Mouse (Mus musculus) spleen, adult 2 months (tissue): ENCODE data around the gene Surf2. TPM values are rescaled to one million over a fixed set of nuclear protein-coding genes. Genes with fewer than 3 reads are reported as not detected.

ENCODE experiments used
- DNase-seq, 2 experiments: peaks; one replicate each; pipeline versions ENCODE4 v3.0.0 to v3.0.0-alpha.2; 2012 to 2021; ENCODE audit warnings: low spot score in 2 of 2, low read depth in 1 of 2
- H3K27ac ChIP-seq: fragments of 200-500 bp; 2 replicates; pipeline ENCODE4 v1.5.1; 2012; ENCODE audit warnings: low read length, inconsistent platforms; ENCODE audit not compliant: insufficient read depth
- H3K27me3 ChIP-seq: fragments of 200-500 bp; 2 replicates; pipeline ENCODE4 v1.6.1; 2012; ENCODE audit warnings: mild to moderate bottlenecking, moderate library complexity, low read length, inconsistent platforms; ENCODE audit not compliant: control insufficient read depth, insufficient read depth
- H3K36me3 ChIP-seq: fragments of 200-500 bp; 2 replicates; pipeline ENCODE4 v1.6.1; 2012; ENCODE audit warnings: mild to moderate bottlenecking, low read length, inconsistent platforms; ENCODE audit not compliant: control insufficient read depth, insufficient read depth
- H3K4me1 ChIP-seq: fragments of 200-500 bp; 2 replicates; pipeline ENCODE4 v1.6.1; 2011; ENCODE audit warnings: inconsistent platforms; ENCODE audit not compliant: control insufficient read depth, insufficient read depth, insufficient read length
- H3K4me3 ChIP-seq: fragments of 200-500 bp; 2 replicates; pipeline ENCODE4 v1.5.1; 2011; ENCODE audit warnings: mild to moderate bottlenecking, inconsistent platforms; ENCODE audit not compliant: insufficient read depth, insufficient read length; ENCODE audit errors: extremely low read depth
- CTCF ChIP-seq: fragments of 200-500 bp; IDR thresholded peaks from 2 replicates; pipeline ENCODE4 v1.5.1; 2011; ENCODE audit warnings: mild to moderate bottlenecking, inconsistent platforms; ENCODE audit not compliant: insufficient read depth, insufficient read length, insufficient replicate concordance; ENCODE audit errors: extremely low read depth
- POLR2A ChIP-seq: fragments of 200-500 bp; IDR thresholded peaks from 2 replicates; pipeline ENCODE4 v1.6.1; 2011; ENCODE audit warnings: low read depth, low read length, inconsistent platforms
- WGBS: fragments of 180-500 bp; shearing (Covaris S2); methylation state at CpG from one replicate; pipeline ENCODE4 v1.1.7; 2018; 5-methylcytosine and 5-hydroxymethylcytosine counted together
- polyA plus RNA-seq: library from polyadenylated mRNA; depleted of rRNA; stranded (reverse); fragments of >200 nt; gene quantifications from 2 replicates; pipeline ENCODE4 v1.2.3, GENCODE M21; 2012

Gene Surf2
- polyA plus RNA-seq, 1 experiment = 19.1 TPM

GRCm38 (mm10) chr2:26932473-26933303, 16.5 kb downstream of the Surf2 start:
- H3K4me1 ChIP-seq = peaks cover 7% of the 10 kb centered on the region; the same call in 1 of the 2 replicates
- under 1% methylated on average over 47 of the region's 49 CpGs for WGBS
- no peaks in the 10 kb centered on the region for H3K36me3 ChIP-seq
- no peak for DNase-seq
- no peak for TF ChIP-seq CTCF
- no peak for TF ChIP-seq POLR2A
- H3K27me3 ChIP-seq = no peaks in the 10 kb centered on the region
- H3K4me3 ChIP-seq = peak overlapping the region; percentile 100
- peak overlapping the region; percentile 96 for H3K27ac ChIP-seq

DNA sequence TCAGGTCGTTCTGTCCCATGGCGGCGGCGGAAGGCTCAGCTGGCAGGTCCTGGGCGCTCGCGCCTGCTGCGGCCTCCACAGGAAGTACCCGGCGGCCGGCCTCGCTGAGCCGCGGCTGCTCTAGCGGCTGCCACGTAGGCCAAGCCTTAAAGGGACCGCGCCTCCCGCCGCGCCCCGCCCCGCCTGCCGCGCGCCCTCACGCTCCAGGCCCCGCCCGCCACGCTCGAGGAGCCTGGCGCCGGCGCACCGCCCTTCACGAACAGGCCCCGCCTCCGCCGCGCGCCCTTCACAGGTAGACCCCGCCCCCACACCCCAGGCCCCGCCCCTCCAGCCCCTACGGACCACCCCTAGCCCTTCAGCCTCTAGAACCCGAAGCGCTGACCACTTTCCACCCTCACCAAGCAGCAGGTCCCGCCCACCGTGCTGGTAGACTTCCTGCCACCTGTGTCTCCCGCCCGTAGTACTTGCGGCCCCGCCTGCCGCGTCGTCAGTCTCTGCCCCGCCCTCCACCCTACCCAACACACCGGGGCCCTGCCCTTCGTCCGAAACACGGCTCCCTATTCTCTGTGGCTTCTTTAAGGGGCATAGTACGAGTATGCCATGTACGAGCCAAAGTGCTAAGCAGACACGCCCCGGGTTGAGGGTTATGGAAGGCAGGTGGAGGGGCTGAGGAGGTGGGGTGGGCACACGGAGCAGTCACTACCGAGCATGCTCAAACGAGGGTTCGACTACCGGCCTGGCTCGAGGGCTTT, 17.3 kb downstream of the Surf2 start, which contains the start of the genes Surf4 and Stkld1:
Gene Surf4 (minus strand): TSS at position 625 of the 752 bp plus-strand sequence.
Gene Stkld1 (plus strand): TSS at position 744 of the 752 bp plus-strand sequence.
- peak; percentile 92 to 95 for DNase-seq
- peak within 1 kb of the TSS; percentile 100 for H3K4me3 ChIP-seq
- 2% methylated on average over 64 of the region's 70 CpGs for WGBS
- H3K27ac ChIP-seq = peak within 1 kb of the TSS; percentile 96
- no peaks in the 10 kb centered on the region for H3K36me3 ChIP-seq
- TF ChIP-seq POLR2A = peak; percentile 90
- TF ChIP-seq CTCF = no peak
- peaks cover 7% of the 10 kb centered on the region; the same call in 1 of the 2 replicates for H3K4me1 ChIP-seq
- no peaks in the 10 kb centered on the region for H3K27me3 ChIP-seq

DNA sequence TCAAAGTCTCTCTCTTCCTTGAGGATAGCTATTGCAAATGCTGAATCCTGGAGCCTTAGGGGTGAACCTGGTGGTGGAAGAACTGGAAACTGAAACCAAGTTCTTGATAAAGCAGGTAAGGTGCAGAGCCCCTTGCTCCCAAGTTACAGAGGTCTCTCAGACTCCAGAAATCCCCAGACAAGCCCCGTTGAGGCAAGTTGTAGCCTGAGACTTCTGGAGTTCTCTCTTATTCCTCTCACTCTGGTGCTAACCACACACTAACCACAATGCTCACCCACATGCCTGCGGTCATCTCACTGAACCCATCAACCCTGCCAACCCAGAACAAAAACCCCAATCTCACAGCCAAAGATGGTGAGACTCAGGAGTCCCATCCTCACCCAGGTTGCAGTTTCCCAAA, 19.1 kb downstream of the Surf2 start:
- H3K4me3 ChIP-seq = no peak overlapping the region
- no peak for DNase-seq
- 17% methylated on average over 2 of the region's 2 CpGs for WGBS
- H3K27me3 ChIP-seq = no peaks in the 10 kb centered on the region
- H3K4me1 ChIP-seq = peaks cover 7% of the 10 kb centered on the region; the same call in 1 of the 2 replicates
- H3K27ac ChIP-seq = no peak overlapping the region
- no peaks in the 10 kb centered on the region for H3K36me3 ChIP-seq
- TF ChIP-seq CTCF (no peak), POLR2A (no peak)

- no peak for DNase-seq
- H3K27ac ChIP-seq = no peak overlapping the region
- 11% methylated on average over 1 of the region's 1 CpGs for WGBS
- TF ChIP-seq POLR2A = no peak
- TF ChIP-seq CTCF = no peak
- H3K4me3 ChIP-seq = no peak overlapping the region
- H3K4me1 ChIP-seq = peaks cover 7% of the 10 kb centered on the region; the same call in 1 of the 2 replicates
- no peaks in the 10 kb centered on the region for H3K27me3 ChIP-seq
- H3K36me3 ChIP-seq = no peaks in the 10 kb centered on the region
These were observed 20.3 kb downstream of the Surf2 start for GRCm38 (mm10) chr2:26936425-26936824.

GRCm38 (mm10) chr2:26941539-26941938, 25.4 kb downstream of the Surf2 start:
- H3K4me1 ChIP-seq = peaks cover under 1% of the 10 kb centered on the region; the same call in 1 of the 2 replicates
- WGBS = 39% methylated on average over 5 of the region's 5 CpGs
- H3K27ac ChIP-seq = no peak overlapping the region
- DNase-seq = no peak
- H3K27me3 ChIP-seq = no peaks in the 10 kb centered on the region
- TF ChIP-seq CTCF = peak; percentile 24; the same call in 1 of the 2 replicates
- TF ChIP-seq POLR2A = no peak
- no peak overlapping the region for H3K4me3 ChIP-seq
- no peaks in the 10 kb centered on the region for H3K36me3 ChIP-seq

GRCm38 (mm10) chr2:26943253-26943652, 27.1 kb downstream of the Surf2 start:
- Histone ChIP-seq H3K27me3 (no peaks in the 10 kb centered on the region), H3K27ac (no peak overlapping the region), H3K36me3 (peaks cover 2% of the 10 kb centered on the region; the same call in 1 of the 2 replicates), H3K4me1 (no peaks in the 10 kb centered on the region), H3K4me3 (no peak overlapping the region)
- 81% methylated on average over 3 of the region's 3 CpGs for WGBS
- TF ChIP-seq CTCF (no peak), POLR2A (no peak)
- no peak for DNase-seq
